Mouse (Mus musculus) ES-Bruce4 (cell line): ENCODE measurements at regions not wholly inside any gene's neighbourhood (a gene's known extent, or its start where the extent isn't known, plus 50 kb on each side); places are given as distances from the start of the nearest gene placed in this dataset.
"Not testable (repeated sequence)": the region's sequence is repeated elsewhere in the genome, so short reads cannot be mapped to it uniquely, and the experiment has no call there.

ENCODE experiments used
- H3K27ac ChIP-seq: 2 replicates; pipeline ENCODE4 v1.5.1; 2012; ENCODE audit warnings: low read length, inconsistent platforms; ENCODE audit not compliant: insufficient read depth
- H3K27me3 ChIP-seq: 2 replicates; pipeline ENCODE4 v1.6.1; 2012; ENCODE audit warnings: mild to moderate bottlenecking, low read length, inconsistent platforms; ENCODE audit not compliant: control insufficient read depth, poor library complexity, insufficient read depth, severe bottlenecking
- H3K36me3 ChIP-seq: 2 replicates; pipeline ENCODE4 v1.6.1; 2012; ENCODE audit warnings: inconsistent platforms, mild to moderate bottlenecking, low read length, moderate library complexity; ENCODE audit not compliant: control insufficient read depth, poor library complexity, insufficient read depth, severe bottlenecking
- H3K4me1 ChIP-seq: one replicate; pipeline ENCODE4 v1.8.1; 2011; ENCODE audit warnings: low read length; ENCODE audit not compliant: control insufficient read depth, insufficient read depth
- H3K4me3 ChIP-seq: 2 replicates; pipeline ENCODE4 v1.5.1; 2011; ENCODE audit warnings: low read depth, mild to moderate bottlenecking, low read length
- H3K9ac ChIP-seq: 2 replicates; pipeline ENCODE4 v1.6.1; 2012; ENCODE audit warnings: low read depth, mild to moderate bottlenecking, inconsistent platforms; ENCODE audit not compliant: poor library complexity, severe bottlenecking
- H3K9me3 ChIP-seq: replicated peaks from 2 replicates; pipeline ENCODE4 v1.6.1; 2012; ENCODE audit warnings: mild to moderate bottlenecking, low read length, inconsistent platforms; ENCODE audit not compliant: control insufficient read depth, poor library complexity, insufficient read depth, severe bottlenecking
- CTCF ChIP-seq: IDR thresholded peaks from one replicate; pipeline ENCODE4 v1.8.1; 2011; ENCODE audit warnings: low read depth, low read length
- EP300 ChIP-seq: IDR thresholded peaks from 2 replicates; pipeline ENCODE4 v1.6.1; 2011; ENCODE audit warnings: low read depth, low read length; ENCODE audit not compliant: insufficient read depth
- POLR2A ChIP-seq: IDR thresholded peaks from one replicate; pipeline ENCODE4 v1.8.1; 2011; ENCODE audit warnings: low read length; ENCODE audit not compliant: insufficient read depth

DNA sequence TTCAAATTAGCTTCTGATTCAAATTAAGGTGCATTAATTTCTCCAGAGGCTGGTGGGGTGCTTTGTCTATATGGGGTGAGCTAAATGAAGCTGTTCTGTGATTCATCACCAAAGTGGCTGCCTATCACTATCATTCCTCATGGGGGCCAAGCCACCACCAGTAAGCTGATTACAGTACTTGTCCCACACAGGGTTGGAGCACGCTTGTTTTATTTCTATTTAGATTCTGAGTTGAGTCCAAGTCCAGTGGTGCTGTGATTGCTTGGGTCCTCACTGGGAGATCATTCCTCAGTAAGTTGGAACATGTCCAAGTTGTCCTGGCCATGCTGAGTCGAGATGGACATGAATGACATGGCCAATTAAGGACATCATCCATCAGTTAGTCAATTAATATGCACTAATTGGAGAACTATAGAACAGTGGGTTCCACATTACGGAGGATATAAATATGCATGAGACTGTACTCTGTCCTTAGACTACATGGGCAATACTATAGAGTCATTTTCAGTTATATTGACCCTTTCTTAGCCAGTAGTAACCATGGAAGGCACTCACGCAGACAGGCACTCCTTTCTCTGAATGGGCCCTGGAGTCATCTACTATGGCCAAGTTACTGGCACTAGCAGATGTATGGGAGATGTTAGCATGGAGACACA lies 105.3 kb upstream of the Tacr1 start:
- Histone ChIP-seq H3K9ac (no peak overlapping the region), H3K36me3 (no peaks in the 10 kb centered on the region), H3K4me3 (no peak overlapping the region), H3K27ac (no peak overlapping the region), H3K9me3 (no peaks in the 10 kb centered on the region), H3K27me3 (no peaks in the 10 kb centered on the region), H3K4me1 (no peaks in the 10 kb centered on the region)
- TF ChIP-seq EP300: no peak
- no peak for TF ChIP-seq CTCF
- TF ChIP-seq POLR2A: no peak

DNA sequence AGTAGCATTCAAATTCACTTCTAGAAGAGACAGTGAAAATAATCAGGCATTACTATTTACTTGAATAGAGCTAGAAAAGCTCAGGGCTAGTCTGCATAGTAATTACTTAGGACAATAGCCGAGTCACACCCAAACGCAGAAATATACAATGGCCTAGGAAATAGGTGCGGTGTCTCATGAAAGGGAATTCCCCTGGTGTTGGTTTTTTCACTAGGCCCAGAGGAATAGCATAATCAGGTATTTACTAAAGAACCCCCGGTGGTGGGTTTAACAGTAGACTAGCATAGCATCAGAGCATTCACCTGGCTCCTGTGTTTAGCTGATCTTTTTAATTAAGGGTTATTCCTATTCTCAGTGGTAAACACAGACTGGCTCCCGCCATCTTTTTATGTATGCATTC lies 99.9 kb upstream of the Tacr1 start:
- not testable (repeated sequence) for H3K4me1 ChIP-seq, H3K9ac ChIP-seq, H3K27ac ChIP-seq, H3K27me3 ChIP-seq, H3K4me3 ChIP-seq, H3K36me3 ChIP-seq
- H3K9me3 ChIP-seq: peaks cover 16% of the 10 kb centered on the region

DNA sequence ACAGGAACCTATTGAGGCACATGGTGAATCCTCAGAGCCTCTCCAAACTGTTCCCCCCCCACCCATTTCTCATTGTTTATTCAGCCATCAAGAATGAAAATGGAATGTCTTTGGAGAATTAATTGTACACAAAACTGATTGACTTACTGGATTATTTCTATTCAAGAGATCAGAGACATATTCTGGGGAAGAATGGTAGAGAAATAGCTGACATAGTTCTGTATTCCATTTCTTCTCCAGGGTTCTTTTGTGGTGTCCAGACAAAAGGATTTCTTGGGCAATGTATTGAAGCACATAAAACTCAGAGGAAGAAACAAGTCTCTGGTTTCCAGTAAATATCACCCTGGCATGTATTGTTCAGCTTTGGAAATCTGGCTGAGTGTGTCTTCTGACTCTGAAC lies 88.4 kb upstream of the Tacr1 start:
- Histone ChIP-seq H3K9me3 (no peaks in the 10 kb centered on the region), H3K36me3 (no peaks in the 10 kb centered on the region), H3K4me1 (no peaks in the 10 kb centered on the region), H3K27me3 (no peaks in the 10 kb centered on the region), H3K27ac (no peak overlapping the region), H3K4me3 (no peak overlapping the region), H3K9ac (no peak overlapping the region)
- TF ChIP-seq POLR2A: no peak
- no peak for TF ChIP-seq EP300
- no peak for TF ChIP-seq CTCF
